Mouse (Mus musculus): ENCODE measurements around the gene Fam186b. TPM values are rescaled to one million over a fixed set of nuclear protein-coding genes. Genes with fewer than 3 reads are reported as not detected.

Gene Fam186b
- not detected for total RNA-seq (2018; cell fraction: chromatin; rRNA removed)
- total RNA-seq (2018; cell fraction: cytosol; rRNA removed) = not detected
- total RNA-seq (2018; cell fraction: nucleus; rRNA removed) = 1 to 10 TPM in 1 of 26 experiments, not detected in 25; 1.3 TPM
- not detected in 3 replicates for polyA plus RNA-seq (2018)

GRCm38 (mm10) chr15:99295484-99295981, at the start of gene Fam186b:
Gene Fam186b (minus strand): TSS chr15:99295888.
- 16% methylated on average over 17 of the region's 17 CpGs for WGBS (ENCODE audit: missing documents)

GRCm38 (mm10) chr15:99344961-99345360, 49.3 kb upstream of the Fam186b start:
- no peak overlapping the region for H3K27ac ChIP-seq
- WGBS (ENCODE audit: missing documents) = 50% methylated on average over 3 of the region's 4 CpGs
- H3K4me3 ChIP-seq (ENCODE audit: inconsistent target) = no peak overlapping the region
- peaks cover 63% of the 10 kb centered on the region; the same call in 1 of the 2 replicates for H3K79me2 ChIP-seq (ENCODE audit: inconsistent target)
- no peaks in the 10 kb centered on the region for H3K36me3 ChIP-seq (ENCODE audit: inconsistent target)

More at GRCm38 (mm10) chr15:99295484-99295981, at the start of gene Fam186b:
- H3K79me2 ChIP-seq (ENCODE audit: inconsistent target) = no peaks in the 10 kb centered on the region
- H3K36me3 ChIP-seq (ENCODE audit: inconsistent target) = no peaks in the 10 kb centered on the region
- peak within 1 kb of the TSS; percentile 60 for H3K4me3 ChIP-seq (ENCODE audit: inconsistent target)
- no peak within 1 kb of the TSS for H3K27ac ChIP-seq

- 90% methylated on average over 8 of the region's 8 CpGs for WGBS (ENCODE audit: missing documents)
- H3K27ac ChIP-seq = no peak overlapping the region
- no peaks in the 10 kb centered on the region for H3K36me3 ChIP-seq (ENCODE audit: inconsistent target)
- peaks cover 63% of the 10 kb centered on the region; the same call in 1 of the 2 replicates for H3K79me2 ChIP-seq (ENCODE audit: inconsistent target)
- H3K4me3 ChIP-seq (ENCODE audit: inconsistent target) = no peak overlapping the region
These were observed 48.6 kb upstream of the Fam186b start for GRCm38 (mm10) chr15:99344148-99344870.

GRCm38 (mm10) chr15:99343414-99344147, 47.9 kb upstream of the Fam186b start:
- H3K36me3 ChIP-seq (ENCODE audit: inconsistent target) = no peaks in the 10 kb centered on the region
- H3K4me3 ChIP-seq (ENCODE audit: inconsistent target) = no peak overlapping the region
- H3K27ac ChIP-seq = no peak overlapping the region
- H3K79me2 ChIP-seq (ENCODE audit: inconsistent target) = peaks cover 66% of the 10 kb centered on the region; the same call in 1 of the 2 replicates
- WGBS (ENCODE audit: missing documents) = 76% methylated on average over 5 of the region's 5 CpGs

GRCm38 (mm10) chr15:99342194-99342981, 46.7 kb upstream of the Fam186b start:
- no peak overlapping the region for H3K4me3 ChIP-seq (ENCODE audit: inconsistent target)
- no peaks in the 10 kb centered on the region for H3K36me3 ChIP-seq (ENCODE audit: inconsistent target)
- 19% methylated on average over 9 of the region's 9 CpGs for WGBS (ENCODE audit: missing documents)
- H3K27ac ChIP-seq = peak overlapping the region; percentile 17; the same call in 1 of the 2 replicates
- H3K79me2 ChIP-seq (ENCODE audit: inconsistent target) = peaks cover 66% of the 10 kb centered on the region; the same call in 1 of the 2 replicates

- 10% methylated on average over 3 of the region's 3 CpGs for WGBS (ENCODE audit: missing documents)
- no peak overlapping the region for H3K27ac ChIP-seq
- no peaks in the 10 kb centered on the region for H3K36me3 ChIP-seq (ENCODE audit: inconsistent target)
- H3K4me3 ChIP-seq (ENCODE audit: inconsistent target) = no peak overlapping the region
- peaks cover 60% of the 10 kb centered on the region; the same call in 1 of the 2 replicates for H3K79me2 ChIP-seq (ENCODE audit: inconsistent target)
These were observed 45.4 kb upstream of the Fam186b start for GRCm38 (mm10) chr15:99341102-99341501.

GRCm38 (mm10) chr15:99339669-99340068, 44.0 kb upstream of the Fam186b start:
- H3K36me3 ChIP-seq (ENCODE audit: inconsistent target) = no peaks in the 10 kb centered on the region
- H3K27ac ChIP-seq = no peak overlapping the region
- no peak overlapping the region for H3K4me3 ChIP-seq (ENCODE audit: inconsistent target)
- 95% methylated on average over 6 of the region's 6 CpGs for WGBS (ENCODE audit: missing documents)
- H3K79me2 ChIP-seq (ENCODE audit: inconsistent target) = peaks cover 46% of the 10 kb centered on the region; the same call in 1 of the 2 replicates

- H3K4me3 ChIP-seq (ENCODE audit: inconsistent target) = no peak overlapping the region
- peaks cover 38% of the 10 kb centered on the region; the same call in 1 of the 2 replicates for H3K79me2 ChIP-seq (ENCODE audit: inconsistent target)
- 95% methylated on average over 2 of the region's 2 CpGs for WGBS (ENCODE audit: missing documents)
- no peaks in the 10 kb centered on the region for H3K36me3 ChIP-seq (ENCODE audit: inconsistent target)
- no peak overlapping the region for H3K27ac ChIP-seq
These were observed 43.2 kb upstream of the Fam186b start for GRCm38 (mm10) chr15:99338916-99339315.

- H3K79me2 ChIP-seq (ENCODE audit: inconsistent target) = peaks cover 34% of the 10 kb centered on the region; the same call in 1 of the 2 replicates
- no peak overlapping the region for H3K27ac ChIP-seq
- no peak overlapping the region for H3K4me3 ChIP-seq (ENCODE audit: inconsistent target)
- 67% methylated on average over 8 of the region's 8 CpGs for WGBS (ENCODE audit: missing documents)
- H3K36me3 ChIP-seq (ENCODE audit: inconsistent target) = no peaks in the 10 kb centered on the region
These were observed 40.2 kb upstream of the Fam186b start for GRCm38 (mm10) chr15:99335801-99336320.

GRCm38 (mm10) chr15:99334500-99334899, 38.8 kb upstream of the Fam186b start:
- H3K4me3 ChIP-seq (ENCODE audit: inconsistent target) = no peak overlapping the region
- no peaks in the 10 kb centered on the region for H3K36me3 ChIP-seq (ENCODE audit: inconsistent target)
- 63% methylated on average over 6 of the region's 6 CpGs for WGBS (ENCODE audit: missing documents)
- no peak overlapping the region for H3K27ac ChIP-seq
- peaks cover 28% of the 10 kb centered on the region; the same call in 1 of the 2 replicates for H3K79me2 ChIP-seq (ENCODE audit: inconsistent target)

- no peaks in the 10 kb centered on the region for H3K36me3 ChIP-seq (ENCODE audit: inconsistent target)
- WGBS (ENCODE audit: missing documents) = 73% methylated on average over 3 of the region's 3 CpGs
- H3K4me3 ChIP-seq (ENCODE audit: inconsistent target) = no peak overlapping the region
- H3K79me2 ChIP-seq (ENCODE audit: inconsistent target) = peaks cover 20% of the 10 kb centered on the region; the same call in 1 of the 2 replicates
- H3K27ac ChIP-seq = peak overlapping the region; percentile 94
These were observed 38.0 kb upstream of the Fam186b start for GRCm38 (mm10) chr15:99333676-99334065.

GRCm38 (mm10) chr15:99332921-99333675, 37.4 kb upstream of the Fam186b start:
- H3K27ac ChIP-seq = peak overlapping the region; percentile 94
- H3K36me3 ChIP-seq (ENCODE audit: inconsistent target) = peaks cover under 1% of the 10 kb centered on the region; the same call in 1 of the 2 replicates
- WGBS (ENCODE audit: missing documents) = 8% methylated on average over 9 of the region's 9 CpGs
- H3K79me2 ChIP-seq (ENCODE audit: inconsistent target) = peaks cover 14% of the 10 kb centered on the region; the same call in 1 of the 2 replicates
- H3K4me3 ChIP-seq (ENCODE audit: inconsistent target) = no peak overlapping the region

GRCm38 (mm10) chr15:99332111-99332510, 36.4 kb upstream of the Fam186b start:
- Histone ChIP-seq H3K36me3 (ENCODE audit: inconsistent target) (peaks cover 5% of the 10 kb centered on the region; the same call in 1 of the 2 replicates), H3K4me3 (ENCODE audit: inconsistent target) (no peak overlapping the region), H3K79me2 (ENCODE audit: inconsistent target) (peaks cover 4% of the 10 kb centered on the region; the same call in 1 of the 2 replicates), H3K27ac (peak overlapping the region; percentile 94)
